Mouse (Mus musculus) kidney, adult 11 months (tissue): Measurements from ENCODE around the gene 4930535I16Rik.
"Not testable (repeated sequence)": the region's sequence is repeated elsewhere in the genome, so short reads cannot be mapped to it uniquely, and the experiment has no call there.

Experiments used
- DNase-seq: peaks from one replicate; pipeline ENCODE4 v3.0.0; 2022

The 4930535I16Rik gene

GRCm38 (mm10) chr4:123917548-123918140, at the start of gene 4930535I16Rik:
Gene 4930535I16Rik (minus strand): TSS chr4:123918022.
- no peak for DNase-seq

DNA sequence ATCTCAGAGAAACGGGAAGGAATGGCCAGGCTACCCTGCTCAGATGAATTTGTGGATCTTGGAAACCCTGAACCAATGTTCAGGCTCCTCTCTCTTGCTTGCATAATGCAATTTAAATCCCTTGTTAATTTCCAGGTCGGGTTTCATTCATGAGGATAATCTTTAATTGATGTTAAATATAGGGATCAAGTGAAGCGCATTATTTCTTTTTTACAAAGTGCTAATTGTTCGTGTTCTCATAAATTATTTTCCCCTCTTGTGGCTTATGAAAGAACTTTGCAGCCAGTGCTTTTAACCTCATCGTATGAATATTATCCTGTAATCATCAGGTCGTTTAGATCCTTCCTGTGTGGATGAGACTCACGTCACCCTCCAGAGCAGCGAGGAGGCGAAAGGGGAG, 44.9 kb upstream of the 4930535I16Rik start:
- no peak for DNase-seq

DNA sequence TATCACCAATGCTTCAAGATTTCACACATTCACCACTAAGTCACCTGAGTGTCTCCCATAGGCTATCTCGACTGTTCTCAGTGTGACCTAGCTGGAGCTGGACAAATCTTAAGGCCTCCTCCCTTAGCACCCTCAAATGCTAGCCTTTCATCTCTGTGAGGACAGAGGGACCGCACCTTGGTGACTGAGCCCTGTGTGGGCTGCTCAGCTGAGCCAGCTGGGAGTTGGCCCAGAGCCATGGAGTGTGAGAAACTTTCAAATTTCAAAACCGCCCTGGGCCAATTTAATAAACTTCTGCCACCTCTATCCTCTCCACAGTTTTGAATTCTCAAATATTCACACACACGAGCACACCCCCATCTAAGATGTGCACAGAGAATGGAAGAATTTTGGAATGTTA, 43.1 kb upstream of the 4930535I16Rik start:
- DNase-seq = no peak

DNA sequence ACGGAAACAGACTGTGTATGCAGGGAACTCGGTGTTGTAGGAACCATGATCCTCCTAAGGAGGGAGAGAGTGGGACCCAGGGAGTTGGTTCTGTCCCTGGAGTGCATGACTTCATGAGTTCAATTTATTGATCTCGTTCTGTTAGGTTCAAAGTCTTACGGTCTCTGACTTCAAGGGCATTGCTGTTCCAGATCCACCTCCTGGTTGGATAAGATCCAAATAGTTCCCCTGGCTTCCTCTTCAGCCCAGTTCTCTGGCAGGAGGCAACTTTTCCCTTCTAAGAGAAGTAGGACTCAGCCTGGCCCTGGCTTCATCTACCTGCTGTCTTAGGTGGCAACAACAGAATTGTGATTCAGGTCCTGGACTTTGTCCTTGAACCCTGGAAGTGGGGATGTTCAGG, 40.1 kb upstream of the 4930535I16Rik start:
- no peak for DNase-seq

DNA sequence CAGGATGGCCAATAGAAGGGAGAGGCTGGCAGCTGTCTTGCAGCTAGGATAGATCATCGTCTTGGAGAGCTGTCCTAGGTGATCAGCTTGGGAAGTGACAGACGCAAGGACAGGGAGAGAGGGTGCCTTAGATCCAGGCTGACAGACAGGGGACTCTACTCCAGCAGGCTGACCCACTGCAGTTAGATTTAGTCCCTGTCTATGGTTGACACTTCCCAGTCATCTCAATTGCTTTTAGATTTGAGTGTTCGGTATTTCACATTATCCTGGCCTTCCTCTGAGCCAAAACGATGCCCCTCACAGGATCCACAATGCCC, 39.6 kb upstream of the 4930535I16Rik start:
- no peak for DNase-seq

- peak; percentile 49 for DNase-seq
Measured at GRCm38 (mm10) chr4:123956703-123957491, 39.1 kb upstream of the 4930535I16Rik start.

DNA sequence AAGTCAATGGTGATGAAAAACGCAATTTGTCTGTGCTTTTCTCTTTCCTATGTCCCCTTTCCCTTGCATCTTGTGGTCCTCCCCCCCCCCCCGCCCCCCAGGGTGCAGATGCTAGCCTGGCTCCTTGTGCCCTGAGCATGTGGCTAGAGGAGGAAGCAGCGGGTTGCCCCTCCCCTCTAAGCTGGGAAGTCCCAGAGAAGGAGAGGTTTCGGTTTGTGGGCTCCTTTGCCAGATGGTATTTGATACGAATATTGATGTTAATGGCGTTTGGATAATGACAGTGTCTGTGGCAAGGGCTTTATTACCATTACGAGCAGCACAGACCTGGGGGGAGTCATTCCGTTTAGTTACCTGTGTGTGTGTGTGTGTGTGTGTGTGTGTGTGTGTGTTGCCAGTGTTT, 34.2 kb upstream of the 4930535I16Rik start:
- DNase-seq = no peak

GRCm38 (mm10) chr4:123949649-123950048, 31.8 kb upstream of the 4930535I16Rik start:
- no peak for DNase-seq

DNA sequence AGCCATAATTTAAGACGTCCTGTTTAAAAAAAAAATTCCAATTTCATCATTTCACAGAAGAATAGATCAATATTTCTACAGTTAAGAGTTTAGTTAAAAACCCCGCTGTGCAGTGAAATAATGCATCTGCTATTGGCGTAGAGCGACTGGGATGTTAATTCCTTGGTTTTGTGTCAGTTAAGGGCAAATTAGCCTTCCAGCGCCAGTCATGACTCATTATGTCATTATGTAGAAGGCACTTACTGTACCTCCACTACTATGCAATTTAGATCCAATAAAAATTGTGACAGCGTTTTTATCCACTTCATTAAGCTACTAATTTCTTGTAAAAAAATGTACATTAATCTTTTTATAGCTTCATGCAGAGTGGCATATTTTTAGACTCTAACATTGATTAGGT, 31.1 kb upstream of the 4930535I16Rik start:
- no peak for DNase-seq

- no peak for DNase-seq
Measured at GRCm38 (mm10) chr4:123947149-123947548, 29.3 kb upstream of the 4930535I16Rik start.

DNA sequence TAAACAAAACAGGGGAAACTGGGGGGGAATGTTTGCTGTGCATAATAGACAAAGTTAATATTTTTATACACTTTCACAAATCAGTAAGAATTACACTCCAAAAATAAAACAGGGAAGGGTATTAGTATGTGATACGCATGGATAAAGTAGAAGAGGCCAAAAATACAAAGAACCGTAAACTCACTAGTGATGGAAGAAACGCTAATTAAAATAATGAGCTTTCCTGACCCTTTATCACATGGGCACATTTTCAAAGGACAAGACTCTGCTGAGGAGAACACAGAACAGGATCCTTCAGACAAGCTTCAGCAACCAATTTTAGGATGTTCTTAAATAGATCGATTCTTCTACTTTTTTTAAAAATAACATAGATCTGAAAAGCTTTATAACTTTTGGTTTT, 28.9 kb upstream of the 4930535I16Rik start:
- no peak for DNase-seq

- not testable (repeated sequence) for DNase-seq
Measured at GRCm38 (mm10) chr4:123940878-123941277, 23.1 kb upstream of the 4930535I16Rik start.

GRCm38 (mm10) chr4:123939838-123940237, 22.0 kb upstream of the 4930535I16Rik start:
- peak; percentile 27 for DNase-seq

DNA sequence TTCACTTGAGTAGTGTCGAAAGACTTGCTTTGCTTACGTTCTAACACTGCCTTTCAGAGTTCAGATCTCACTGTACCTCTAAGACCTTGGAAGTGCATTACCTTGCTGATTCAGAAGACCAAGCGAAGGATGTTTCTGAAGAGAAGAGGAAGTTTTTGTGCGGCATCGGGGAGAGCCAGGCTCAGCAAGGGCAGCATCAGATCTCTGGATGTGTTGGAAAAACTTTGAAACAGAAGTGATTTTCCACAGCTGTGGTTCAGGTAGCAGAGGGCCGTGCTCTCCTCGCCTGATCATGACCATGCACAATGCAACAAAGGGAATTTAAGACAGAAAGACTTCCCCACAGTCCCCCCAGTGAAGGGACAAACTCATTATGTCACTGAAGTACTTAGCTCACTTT, 18.2 kb upstream of the 4930535I16Rik start:
- no peak for DNase-seq

DNA sequence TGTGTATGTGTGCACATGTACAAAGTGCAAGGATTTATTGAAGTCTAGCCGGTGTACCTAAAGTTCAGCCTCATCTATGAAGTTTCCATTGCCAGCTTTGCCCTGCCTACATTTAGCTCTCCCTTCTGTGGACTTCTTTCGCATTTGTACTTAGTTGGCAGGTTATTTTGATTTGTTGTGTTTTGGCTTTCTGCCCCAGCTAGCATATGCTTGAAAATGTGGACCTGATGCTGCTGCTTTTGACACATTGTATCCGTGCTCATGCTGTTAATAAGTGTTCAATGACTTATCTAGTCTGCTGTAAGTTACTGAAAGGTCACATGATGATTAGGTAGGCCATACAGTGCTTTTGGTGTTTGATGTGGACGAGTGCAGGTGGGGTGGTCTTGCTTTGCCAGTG, 16.5 kb upstream of the 4930535I16Rik start:
- DNase-seq = no peak

- DNase-seq = no peak
Measured at GRCm38 (mm10) chr4:123929994-123930393, 12.2 kb upstream of the 4930535I16Rik start.

DNA sequence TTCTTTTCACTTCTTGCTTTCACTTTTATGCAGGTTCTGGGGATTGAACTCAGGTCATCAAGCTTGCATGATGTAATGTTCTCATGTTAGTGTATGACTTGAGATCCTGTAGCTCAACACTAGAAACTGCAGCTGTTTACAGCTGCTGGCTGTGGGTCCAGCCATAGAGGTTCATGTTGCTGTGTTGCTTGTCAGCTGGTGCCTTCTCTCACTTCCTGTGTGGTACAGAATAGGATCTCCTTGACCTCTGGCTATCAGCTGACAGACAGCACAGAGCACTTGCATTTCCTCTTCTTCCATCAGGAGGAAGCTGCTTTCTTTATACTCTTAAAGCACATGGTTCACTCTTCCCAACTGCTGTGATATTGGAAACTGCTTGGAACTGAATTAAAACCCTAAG, 10.1 kb upstream of the 4930535I16Rik start:
- no peak for DNase-seq

DNA sequence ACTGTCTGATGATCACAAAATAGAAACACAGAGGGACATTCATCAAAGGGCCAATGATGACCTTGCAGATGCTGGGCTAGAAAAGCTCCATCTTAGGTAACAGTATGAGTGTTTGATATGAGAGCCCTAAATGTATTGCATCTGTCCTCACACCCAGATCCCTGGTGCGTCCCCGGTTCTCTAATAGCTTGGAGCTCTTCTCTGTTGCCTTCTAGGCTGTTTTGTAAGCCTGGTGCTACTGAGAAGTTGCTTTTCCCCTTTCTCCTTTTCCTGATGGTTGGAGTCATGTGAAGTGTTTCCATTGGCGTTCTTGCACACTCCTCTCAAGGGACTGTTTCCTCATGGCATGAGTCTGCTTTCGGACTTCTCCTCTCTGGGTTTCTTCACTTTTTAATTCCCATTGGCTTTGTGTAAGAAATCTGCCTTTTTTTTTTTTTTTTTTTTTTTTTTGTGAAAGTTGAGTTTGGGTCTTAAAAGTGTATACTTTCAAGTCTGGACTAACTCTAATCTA, 3.3 kb upstream of the 4930535I16Rik start:
- no peak for DNase-seq

DNA sequence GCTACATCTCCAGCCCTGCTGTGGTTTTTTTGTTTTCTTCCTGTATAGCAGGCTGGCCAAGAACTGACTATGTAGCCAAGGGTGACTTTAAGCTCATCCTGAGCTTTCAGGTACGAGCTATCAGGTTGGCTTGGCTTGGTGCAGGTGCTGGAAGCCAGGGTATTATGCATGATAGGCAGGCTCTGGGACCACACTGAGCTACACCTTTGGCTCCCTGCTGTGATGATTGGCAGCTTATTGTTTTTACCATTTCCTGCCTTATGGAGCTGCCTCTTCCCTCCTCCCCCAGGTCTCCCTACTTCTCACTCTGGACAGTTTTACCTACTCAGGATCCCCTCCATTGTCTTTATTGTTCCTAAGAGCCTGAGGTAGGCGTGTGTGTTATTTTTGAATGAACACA, 1.0 kb upstream of the 4930535I16Rik start:
- DNase-seq = no peak

DNA sequence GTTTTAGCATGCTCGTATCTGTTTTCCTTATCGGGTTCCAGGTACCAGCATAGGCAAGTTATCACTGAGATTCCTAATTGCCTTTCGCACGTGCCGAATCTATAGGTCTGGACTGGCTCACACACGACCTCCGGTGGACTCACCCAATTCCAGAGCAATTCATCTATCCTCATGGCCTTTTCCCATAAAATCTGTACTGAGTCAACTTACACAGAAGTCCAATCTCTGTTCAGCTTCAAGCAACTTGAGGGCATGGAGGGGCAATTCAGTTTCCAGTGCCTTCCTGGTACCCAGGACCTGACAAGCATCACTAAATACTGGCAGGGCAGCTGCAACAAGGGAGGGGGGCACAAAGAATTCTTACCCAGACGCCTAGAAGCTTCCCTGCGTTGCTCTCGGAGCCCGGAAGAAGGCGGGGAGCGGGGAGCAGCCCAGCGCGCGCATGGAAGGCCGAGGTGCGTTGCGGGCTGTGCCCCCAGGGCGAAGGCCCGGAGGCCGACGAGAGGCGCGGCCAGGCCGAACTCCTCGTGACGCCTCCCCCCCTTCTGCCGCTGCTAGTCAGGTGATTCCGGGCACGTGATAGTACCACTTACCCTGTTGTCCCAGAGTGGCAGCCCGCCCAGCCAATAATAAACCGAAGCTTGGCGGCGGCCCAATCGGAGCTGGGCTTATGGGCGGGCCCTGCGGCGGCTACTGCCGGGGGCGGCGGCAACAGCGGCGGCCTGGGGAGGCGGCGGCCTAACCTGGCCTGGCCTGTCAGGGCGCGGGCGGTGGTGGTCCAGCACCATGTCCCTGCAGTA, 874 bp downstream of the 4930535I16Rik start, which contains the start of gene Rragc:
TSS of gene Rragc (plus strand) at position 699 of the 800 bp plus-strand sequence.
- DNase-seq = peak; percentile 100

- peak; percentile 21 for DNase-seq
Measured at GRCm38 (mm10) chr4:123912431-123912830, 5.4 kb downstream of the 4930535I16Rik start.

DNA sequence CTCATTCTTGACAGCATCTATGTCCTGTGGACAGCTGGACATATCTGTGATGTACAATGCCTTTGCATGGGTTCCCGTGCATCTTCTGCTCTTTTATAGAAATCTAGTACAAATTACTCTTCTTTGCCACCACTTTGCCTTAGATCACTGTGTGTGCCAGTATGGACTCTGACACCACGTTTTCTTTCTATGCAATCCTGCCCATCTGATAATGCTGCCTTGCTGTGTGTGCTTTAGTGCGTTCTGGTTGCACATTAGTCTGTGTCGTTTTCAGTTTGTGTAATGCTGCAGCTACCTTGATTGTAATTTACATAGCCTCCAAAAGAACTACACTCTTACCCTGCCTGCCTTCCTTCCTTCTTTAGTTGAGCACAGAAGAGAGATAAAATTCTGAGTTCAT, 6.3 kb downstream of the 4930535I16Rik start:
- no peak for DNase-seq

DNA sequence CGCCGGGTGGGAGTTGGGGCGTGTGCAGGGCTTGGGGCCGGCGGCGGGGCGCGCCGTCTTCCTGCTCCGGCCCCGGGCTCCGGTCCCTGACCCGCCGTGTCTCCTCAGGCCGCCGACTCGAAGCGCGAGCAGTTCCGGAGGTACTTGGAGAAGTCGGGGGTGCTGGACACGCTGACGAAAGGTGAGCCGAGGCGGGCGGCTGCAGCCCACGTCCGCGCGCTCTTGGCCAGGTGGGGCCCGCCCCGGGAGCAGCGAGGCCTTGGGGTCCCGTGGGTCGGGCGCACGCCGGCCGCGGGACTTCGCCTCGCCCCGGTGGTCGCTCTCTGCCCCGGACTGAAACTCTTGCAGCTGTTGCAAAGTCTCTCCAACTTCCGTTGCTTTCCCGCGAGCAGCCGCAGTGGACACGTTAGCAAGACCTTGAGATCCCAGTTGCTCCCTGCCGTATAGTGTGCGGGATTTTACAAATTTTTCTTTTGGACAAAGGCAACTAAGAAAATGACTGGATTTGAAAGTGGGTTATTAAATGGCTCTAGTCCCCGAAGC, 12.6 kb downstream of the 4930535I16Rik start:
- no peak for DNase-seq
